Mouse (Mus musculus): Measurements from ENCODE around the gene Abcc3. TPM values are rescaled to one million over a fixed set of nuclear protein-coding genes. Genes with fewer than 3 reads are reported as not detected.
"Not testable (repeated sequence)": the region's sequence is repeated elsewhere in the genome, so short reads cannot be mapped to it uniquely, and the experiment has no call there.

Abcc3 gene
- polyA plus RNA-seq, 1 experiment from 2014 or later = 1.1 TPM

DNA sequence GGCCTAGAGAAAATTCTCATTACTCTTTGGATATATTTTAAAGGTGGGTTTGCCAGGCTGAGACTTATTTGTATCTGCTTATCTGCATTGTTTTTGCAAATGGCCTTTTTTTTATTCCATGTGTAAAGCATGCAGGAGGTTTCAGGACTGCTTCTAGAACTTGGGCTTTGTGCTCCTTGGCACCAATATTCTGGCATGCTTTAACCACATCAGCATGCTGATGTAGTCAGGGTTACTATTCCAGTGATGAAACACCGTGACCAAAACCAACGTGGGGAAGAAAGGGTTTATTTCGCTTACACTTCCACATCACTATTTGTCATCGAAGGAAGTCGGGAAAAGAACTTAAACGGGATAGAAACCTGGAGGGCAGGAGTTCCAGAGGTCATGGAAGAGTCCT lies 8.2 kb upstream of the Abcc3 start:
- H3K4me2 ChIP-seq (replicated peaks) = no peak overlapping the region
- H3K27ac ChIP-seq = no peak overlapping the region
- WGBS = 66% methylated on average over 6 of the region's 6 CpGs
- H3K9ac ChIP-seq = no peak overlapping the region
- peaks cover 28% of the 10 kb centered on the region for H3K4me1 ChIP-seq
- H3K4me3 ChIP-seq = no peak overlapping the region
- H3K9me3 ChIP-seq = no peaks in the 10 kb centered on the region
- no peaks in the 10 kb centered on the region for H3K36me3 ChIP-seq
- ATAC-seq (ENCODE audit: low FRiP score, low read depth) = no peak
- H3K27me3 ChIP-seq = no peaks in the 10 kb centered on the region

DNA sequence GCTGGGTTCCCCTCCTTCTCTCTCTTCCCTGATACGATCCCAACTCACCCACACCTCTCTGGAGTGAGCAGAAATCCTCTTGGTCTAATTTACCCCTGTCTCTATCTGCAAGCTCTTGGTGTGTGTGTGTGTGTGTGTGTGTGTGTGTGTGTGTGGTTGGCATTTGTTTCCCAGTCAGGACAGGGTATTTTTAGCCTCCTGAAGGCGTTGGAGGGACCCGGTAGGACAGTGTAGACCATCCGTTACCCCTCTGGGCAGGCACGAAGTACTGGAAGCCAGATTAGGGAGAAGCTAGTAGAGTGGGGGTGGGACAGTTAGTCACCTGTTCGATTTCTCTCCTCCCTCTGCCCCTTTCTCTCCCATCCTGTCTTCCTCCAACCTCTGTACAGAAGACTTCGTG lies 1.3 kb upstream of the Abcc3 start:
- H3K27ac ChIP-seq = no peak overlapping the region
- H3K4me2 ChIP-seq (replicated peaks) = no peak overlapping the region
- 84% methylated on average over 7 of the region's 7 CpGs for WGBS
- H3K27me3 ChIP-seq = peaks cover 20% of the 10 kb centered on the region
- no peak overlapping the region for H3K9ac ChIP-seq
- H3K9me3 ChIP-seq = no peaks in the 10 kb centered on the region
- H3K4me1 ChIP-seq = peaks cover 9% of the 10 kb centered on the region
- no peak for ATAC-seq (ENCODE audit: low FRiP score, low read depth)
- no peak overlapping the region for H3K4me3 ChIP-seq
- H3K36me3 ChIP-seq = no peaks in the 10 kb centered on the region

DNA sequence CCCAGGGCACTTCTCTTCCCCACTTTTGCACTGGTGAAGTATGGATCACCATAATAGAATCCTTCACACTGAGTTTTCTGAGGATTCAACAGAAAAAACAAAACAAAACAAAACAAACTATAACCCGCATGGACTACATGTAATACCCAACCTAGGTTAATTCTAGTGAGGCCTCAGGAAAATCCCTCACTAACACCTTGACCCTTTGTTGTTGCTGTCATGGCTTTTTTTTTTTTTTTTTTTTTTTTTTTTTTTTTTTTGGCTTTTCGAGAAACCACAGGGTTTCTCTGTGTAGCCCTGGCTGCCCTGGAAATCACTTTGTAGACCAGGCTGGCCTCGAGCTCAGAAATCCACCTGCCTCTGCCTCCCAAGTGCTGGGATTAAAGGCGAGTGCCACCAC lies 693 bp upstream of the Abcc3 start:
- H3K27ac ChIP-seq; H3K4me2 ChIP-seq (replicated peaks); ATAC-seq (ENCODE audit: low FRiP score, low read depth); H3K4me3 ChIP-seq; H3K9ac ChIP-seq; H3K9me3 ChIP-seq; H3K36me3 ChIP-seq; H3K4me1 ChIP-seq: not testable (repeated sequence)
- H3K27me3 ChIP-seq = peaks cover 20% of the 10 kb centered on the region
- WGBS = 83% methylated on average over 4 of the region's 4 CpGs

DNA sequence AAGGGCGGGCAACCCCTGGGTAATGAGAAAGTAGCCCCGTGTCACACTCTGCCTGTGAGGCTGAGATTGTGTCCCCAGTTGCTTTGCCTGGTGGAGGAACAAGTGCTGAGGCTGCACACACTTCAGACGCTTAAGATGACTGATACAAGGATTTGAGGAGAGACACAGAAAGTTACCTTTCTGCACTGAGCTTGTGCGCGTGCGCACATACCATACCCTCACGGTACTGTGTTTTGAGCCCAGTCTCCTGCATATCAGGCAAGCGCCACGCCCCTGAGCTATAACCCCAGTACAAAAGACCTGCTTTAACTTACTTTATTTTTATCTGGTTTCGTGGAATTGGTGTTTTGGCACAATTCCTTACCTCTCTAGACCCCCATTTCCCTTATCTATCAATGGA lies 1.1 kb downstream of the Abcc3 start:
- Histone ChIP-seq H3K36me3 (no peaks in the 10 kb centered on the region), H3K27me3 (peaks cover 20% of the 10 kb centered on the region), H3K4me3 (no peak overlapping the region), H3K9ac (no peak overlapping the region), H3K4me2 (replicated peaks) (no peak overlapping the region), H3K27ac (no peak overlapping the region), H3K4me1 (peaks cover 12% of the 10 kb centered on the region), H3K9me3 (no peaks in the 10 kb centered on the region)
- 86% methylated on average over 10 of the region's 10 CpGs for WGBS
- ATAC-seq (ENCODE audit: low FRiP score, low read depth) = no peak

DNA sequence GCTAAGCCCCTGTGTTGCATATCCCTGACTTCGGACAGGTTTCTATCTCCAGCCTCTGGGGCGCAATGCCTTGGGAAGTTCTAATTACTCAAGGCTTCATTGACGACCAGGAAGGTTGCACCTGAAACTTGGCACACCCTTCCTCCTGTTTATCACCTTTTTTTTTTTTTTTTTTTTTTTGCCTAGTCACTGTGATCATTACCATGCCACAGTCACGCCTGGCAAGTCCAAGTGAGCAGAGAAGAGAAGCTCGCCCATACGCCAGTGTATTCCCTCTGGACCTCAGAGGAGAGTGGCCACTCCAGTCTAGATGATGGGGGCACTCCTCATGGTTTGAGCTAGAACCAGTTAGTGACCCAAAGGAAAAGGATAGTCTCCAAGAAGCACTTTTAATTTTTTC lies 2.0 kb downstream of the Abcc3 start:
- 79% methylated on average over 6 of the region's 6 CpGs for WGBS

DNA sequence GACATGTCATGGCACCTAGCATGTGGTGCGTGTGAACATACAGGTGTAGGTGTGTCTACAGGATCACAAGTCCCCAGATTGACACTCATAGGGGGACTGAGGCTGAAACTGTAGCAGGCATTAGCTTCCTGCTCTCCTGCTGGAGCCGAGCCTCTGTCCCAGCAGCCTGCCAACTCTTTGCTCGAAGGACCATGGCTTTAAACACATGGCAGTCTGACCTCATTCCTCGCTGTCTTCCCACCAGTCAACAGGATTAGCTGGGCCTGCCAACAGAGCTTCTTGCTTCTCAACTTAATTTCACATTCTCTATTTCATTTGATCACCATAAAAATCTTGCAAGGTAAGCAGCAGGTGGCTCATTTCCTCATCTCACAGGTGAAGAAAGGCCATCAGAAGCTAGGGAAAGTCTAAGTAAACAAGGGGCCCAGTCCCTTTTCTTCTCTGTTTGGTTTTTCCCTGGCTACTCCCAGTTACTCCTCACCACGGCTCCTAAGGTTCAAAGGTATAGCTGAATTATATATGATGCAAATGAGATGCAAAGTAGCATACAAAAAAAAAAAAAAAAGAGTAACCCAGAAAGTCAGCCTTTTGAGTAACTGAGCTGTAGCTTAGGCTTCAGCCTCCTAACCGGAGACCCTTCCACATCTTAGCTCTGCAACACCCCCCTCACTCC lies 2.9 kb downstream of the Abcc3 start:
- H3K4me3 ChIP-seq = no peak overlapping the region
- no peaks in the 10 kb centered on the region for H3K36me3 ChIP-seq
- no peak overlapping the region for H3K4me2 ChIP-seq (replicated peaks)
- WGBS = 69% methylated on average over 6 of the region's 6 CpGs
- no peak overlapping the region for H3K9ac ChIP-seq
- peaks cover 20% of the 10 kb centered on the region for H3K27me3 ChIP-seq
- peaks cover 21% of the 10 kb centered on the region for H3K4me1 ChIP-seq
- H3K27ac ChIP-seq = no peak overlapping the region
- H3K9me3 ChIP-seq = no peaks in the 10 kb centered on the region
- ATAC-seq (ENCODE audit: low FRiP score, low read depth) = no peak

More for the DNA sequence above, 2.0 kb downstream of the Abcc3 start:
- Histone ChIP-seq H3K4me2 (replicated peaks) (no peak overlapping the region), H3K27me3 (peaks cover 20% of the 10 kb centered on the region), H3K4me3 (no peak overlapping the region), H3K4me1 (peaks cover 20% of the 10 kb centered on the region), H3K9ac (no peak overlapping the region), H3K9me3 (no peaks in the 10 kb centered on the region), H3K36me3 (no peaks in the 10 kb centered on the region), H3K27ac (no peak overlapping the region)
- no peak for ATAC-seq (ENCODE audit: low FRiP score, low read depth)

DNA sequence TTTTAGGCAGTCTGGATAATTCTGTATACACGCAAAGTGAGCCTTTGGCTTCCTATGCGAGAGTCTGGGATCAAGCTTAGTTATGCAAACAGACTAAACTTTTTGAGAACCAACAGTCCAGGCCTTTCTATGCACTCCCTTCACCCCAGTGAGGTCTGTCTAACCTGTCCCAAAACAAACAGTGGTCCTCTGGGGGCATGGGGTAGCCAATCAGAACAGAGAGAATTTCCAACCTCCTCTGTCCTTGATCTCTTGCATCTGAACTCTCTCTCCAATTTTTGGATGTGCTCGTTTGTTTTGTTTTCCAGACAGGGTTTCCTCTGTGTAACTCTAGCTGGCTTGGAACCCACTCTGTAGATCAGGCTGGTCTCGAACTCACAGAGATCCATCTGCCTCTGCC lies 3.8 kb downstream of the Abcc3 start:
- Histone ChIP-seq H3K4me2 (replicated peaks) (no peak overlapping the region), H3K27me3 (peaks cover 20% of the 10 kb centered on the region), H3K4me1 (peaks cover 21% of the 10 kb centered on the region), H3K9ac (no peak overlapping the region), H3K36me3 (no peaks in the 10 kb centered on the region), H3K9me3 (no peaks in the 10 kb centered on the region), H3K27ac (no peak overlapping the region), H3K4me3 (no peak overlapping the region)
- WGBS = 81% methylated on average over 4 of the region's 4 CpGs
- no peak for ATAC-seq (ENCODE audit: low FRiP score, low read depth)

DNA sequence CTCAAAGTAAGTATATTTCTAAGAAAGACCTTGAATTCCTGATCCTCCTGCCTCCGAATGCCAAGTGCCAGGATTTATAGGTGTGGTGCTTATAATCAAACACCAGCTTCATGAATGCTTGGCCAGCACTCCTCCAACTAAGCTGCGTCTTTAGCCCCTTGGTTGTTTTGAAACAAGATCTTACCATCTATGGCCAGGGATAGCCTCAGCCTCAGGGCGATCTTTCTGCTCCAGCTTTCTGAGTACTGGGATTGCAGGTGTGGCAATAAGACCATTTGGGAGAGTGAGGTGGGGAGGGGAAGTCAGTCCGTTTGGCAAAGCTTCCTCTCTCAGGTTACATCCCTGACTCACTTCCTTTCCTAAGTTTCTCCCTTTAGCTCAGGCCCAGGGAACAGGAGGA lies 5.0 kb downstream of the Abcc3 start:
- H3K36me3 ChIP-seq = no peaks in the 10 kb centered on the region
- no peak overlapping the region for H3K27ac ChIP-seq
- peaks cover 15% of the 10 kb centered on the region for H3K27me3 ChIP-seq
- peaks cover 19% of the 10 kb centered on the region for H3K4me1 ChIP-seq
- H3K9ac ChIP-seq = no peak overlapping the region
- no peaks in the 10 kb centered on the region for H3K9me3 ChIP-seq
- no peak overlapping the region for H3K4me3 ChIP-seq
- ATAC-seq (ENCODE audit: low FRiP score, low read depth) = no peak
- 51% methylated on average over 4 of the region's 4 CpGs for WGBS
- H3K4me2 ChIP-seq (replicated peaks) = no peak overlapping the region

DNA sequence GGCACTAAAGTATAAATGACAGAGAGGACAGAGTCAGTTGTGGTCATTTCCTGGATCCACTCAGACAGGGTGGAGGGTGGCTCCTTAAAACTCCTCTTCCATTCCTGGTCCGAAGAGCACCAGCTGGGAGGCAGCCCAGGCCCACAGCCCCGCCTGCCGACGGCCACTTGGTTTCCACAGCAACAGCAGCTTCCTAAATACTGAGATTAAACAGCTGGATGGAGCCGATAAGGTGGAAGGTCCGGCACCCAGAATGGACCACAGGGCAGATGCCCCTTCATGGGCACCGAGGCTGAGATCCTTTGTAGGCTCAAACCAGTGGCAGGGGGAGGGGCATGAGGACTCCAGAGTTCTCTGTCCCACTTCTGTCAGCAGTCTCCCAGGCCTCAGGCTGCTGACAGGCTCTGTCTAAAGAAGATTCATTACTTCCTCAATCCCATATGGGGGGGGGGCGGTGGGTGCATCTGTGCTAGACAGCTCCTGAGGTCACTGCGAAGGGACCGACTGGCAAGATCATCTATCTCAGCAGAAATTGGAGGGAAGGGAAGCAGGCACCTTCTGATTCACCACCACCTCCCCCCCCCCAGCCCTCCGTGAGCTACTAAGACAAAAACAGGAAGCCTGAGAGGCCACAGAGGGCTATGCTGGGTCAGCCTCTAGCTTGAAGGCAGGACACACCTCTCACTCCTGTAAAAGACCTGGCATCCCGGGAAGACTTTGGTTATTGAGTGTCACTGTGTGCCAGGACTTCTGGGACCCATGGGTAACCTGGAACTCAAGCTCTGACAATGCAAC lies 6.6 kb downstream of the Abcc3 start:
- ATAC-seq (ENCODE audit: low FRiP score, low read depth) = no peak
- H3K27ac ChIP-seq = no peak overlapping the region
- H3K36me3 ChIP-seq = no peaks in the 10 kb centered on the region
- no peak overlapping the region for H3K4me3 ChIP-seq
- H3K27me3 ChIP-seq = peaks cover 1% of the 10 kb centered on the region
- H3K4me1 ChIP-seq = peaks cover 14% of the 10 kb centered on the region
- H3K9me3 ChIP-seq = no peaks in the 10 kb centered on the region
- H3K9ac ChIP-seq = peak overlapping the region; percentile 31; the same call in 1 of the 2 replicates
- WGBS = 7% methylated on average over 12 of the region's 12 CpGs
- H3K4me2 ChIP-seq (replicated peaks) = no peak overlapping the region

DNA sequence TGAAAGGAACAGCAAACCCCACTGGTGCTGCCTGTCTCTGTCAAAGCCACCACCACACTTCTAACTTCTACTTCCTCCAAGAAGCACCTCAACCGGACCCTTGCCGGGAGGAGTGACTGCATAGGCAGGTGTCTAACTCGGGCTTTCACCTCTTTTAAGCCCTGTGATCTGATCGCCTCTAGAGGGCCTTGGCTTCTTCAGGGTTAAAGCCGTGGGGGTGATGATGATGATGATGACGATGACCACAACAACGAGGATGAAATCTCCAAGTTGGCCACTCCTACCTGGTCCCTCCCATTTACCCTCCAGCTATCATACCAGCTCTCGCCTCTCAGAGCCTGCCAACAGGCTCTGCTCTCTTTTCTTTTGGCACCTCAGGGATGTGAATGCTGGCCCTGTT lies 13.1 kb downstream of the Abcc3 start:
- Histone ChIP-seq H3K9ac (no peak overlapping the region), H3K36me3 (no peaks in the 10 kb centered on the region), H3K27me3 (no peaks in the 10 kb centered on the region), H3K9me3 (no peaks in the 10 kb centered on the region), H3K4me3 (no peak overlapping the region), H3K27ac (no peak overlapping the region), H3K4me1 (no peaks in the 10 kb centered on the region), H3K4me2 (replicated peaks) (no peak overlapping the region)
- WGBS = 68% methylated on average over 8 of the region's 8 CpGs
- no peak for ATAC-seq (ENCODE audit: low FRiP score, low read depth)

DNA sequence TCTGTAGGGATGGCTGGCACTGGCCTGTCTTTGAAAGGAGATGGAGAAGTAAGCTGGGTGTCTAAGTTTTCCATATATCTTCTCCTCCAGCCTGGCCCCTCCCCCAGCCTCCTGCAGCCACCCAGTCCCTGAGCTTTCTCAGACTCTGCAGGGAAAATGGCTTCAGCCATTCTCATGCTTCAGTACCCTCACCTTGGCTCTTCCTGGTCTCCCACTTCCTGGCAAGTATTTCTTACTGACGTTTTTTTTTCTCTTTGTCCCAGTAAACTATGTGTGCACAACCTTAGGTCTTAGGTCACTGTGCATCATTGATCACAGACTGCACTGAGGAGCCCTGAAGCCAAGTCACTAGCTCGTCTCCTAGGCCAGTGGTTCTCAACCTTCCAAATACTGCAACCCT lies 13.7 kb downstream of the Abcc3 start:
- no peaks in the 10 kb centered on the region for H3K27me3 ChIP-seq
- H3K9ac ChIP-seq = no peak overlapping the region
- H3K4me2 ChIP-seq (replicated peaks) = no peak overlapping the region
- no peak for ATAC-seq (ENCODE audit: low FRiP score, low read depth)
- no peak overlapping the region for H3K27ac ChIP-seq
- 43% methylated on average over 2 of the region's 2 CpGs for WGBS
- no peaks in the 10 kb centered on the region for H3K4me1 ChIP-seq
- no peaks in the 10 kb centered on the region for H3K36me3 ChIP-seq
- no peaks in the 10 kb centered on the region for H3K9me3 ChIP-seq
- no peak overlapping the region for H3K4me3 ChIP-seq

DNA sequence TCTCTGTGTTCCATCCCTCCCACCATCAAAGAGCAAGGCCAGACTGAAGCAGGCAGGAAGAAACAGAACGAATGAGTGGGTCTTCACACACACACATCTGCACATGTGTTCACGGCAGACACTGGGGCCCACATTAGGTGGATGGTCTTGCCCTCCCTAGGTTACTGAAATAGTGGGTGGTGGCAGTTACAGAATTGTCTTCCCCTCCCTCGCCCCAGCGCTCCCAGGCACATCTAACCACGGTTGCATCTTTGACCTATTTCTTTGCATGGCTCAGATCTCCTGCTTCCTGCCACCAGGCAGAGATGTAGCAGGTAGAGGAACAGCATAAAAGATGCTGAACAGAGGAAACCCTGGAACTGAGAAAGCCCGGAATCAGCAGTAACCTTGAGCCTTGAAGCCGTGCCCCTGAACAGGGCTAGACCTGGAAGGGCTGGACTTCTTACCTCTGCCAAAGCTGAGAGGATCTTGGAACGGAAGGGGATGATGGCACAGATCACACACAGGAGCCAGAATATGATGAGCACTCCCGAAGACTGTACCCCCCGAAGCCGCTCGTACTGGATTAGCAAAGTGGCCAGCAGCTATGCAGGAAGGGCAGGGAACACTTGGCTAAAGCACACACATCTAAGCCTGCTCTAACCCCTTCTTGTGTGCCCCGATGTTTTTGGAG lies 18.4 kb downstream of the Abcc3 start:
- no peak for ATAC-seq (ENCODE audit: low FRiP score, low read depth)

More for the DNA sequence above, 18.4 kb downstream of the Abcc3 start:
- Histone ChIP-seq H3K4me2 (replicated peaks) (no peak overlapping the region), H3K36me3 (no peaks in the 10 kb centered on the region), H3K27ac (no peak overlapping the region), H3K27me3 (no peaks in the 10 kb centered on the region), H3K4me1 (no peaks in the 10 kb centered on the region), H3K9ac (no peak overlapping the region), H3K9me3 (no peaks in the 10 kb centered on the region), H3K4me3 (no peak overlapping the region)
- 85% methylated on average over 13 of the region's 13 CpGs for WGBS

All from limb, embryonic 13.5 days (tissue).